Comparison of ENCODE assay signal across 24 mouse cellular contexts in the genomic region with DNA sequence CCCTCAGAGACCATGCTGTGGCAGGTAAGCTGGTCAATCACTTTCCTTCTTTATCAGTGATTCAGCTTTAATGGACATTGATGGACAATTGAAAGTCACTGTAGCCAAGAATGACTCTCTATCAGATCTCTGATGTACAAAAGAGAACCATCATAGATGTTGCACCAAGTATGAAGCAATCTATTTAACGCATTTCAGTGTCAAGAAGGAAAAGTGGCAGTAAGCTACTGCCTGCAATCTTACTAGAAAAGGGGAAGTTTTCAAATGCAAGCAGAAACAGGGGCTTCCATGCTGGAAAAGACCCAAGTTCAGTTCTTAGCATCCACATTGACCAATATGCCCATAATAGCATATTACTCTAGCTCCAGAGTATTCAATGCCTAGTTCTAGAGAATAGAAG.
DNase-seq lines count a peak whose midpoint lies in the region; ATAC-seq lines count a peak whose summit lies in the region.
"Had no signal": no experiment of that assay in that cellular context is flagged by ENCODE, and none has a peak within 500 bp of the region (broad histone marks: within the 10 kb centered on the region; RNA-seq: fewer than 3 reads in every experiment).

No protein-coding gene starts in this region.

- H3K36me3 ChIP-seq in hindbrain, embryonic 13.5 days: no peaks in the 10 kb centered on the region
- H3K36me3 ChIP-seq: embryonic facial prominence, embryonic 10.5 days; embryonic facial prominence, embryonic 12.5 days; G1E had no signal

- ATAC-seq in common myeloid progenitor, adult 5-6 weeks (replicated peaks; ENCODE audit: low read depth, poor library complexity, severe bottlenecking): peak; percentile 74
- peak; percentile 62 to 82; a peak in 3 of 4 replicates for ATAC-seq in hematopoietic stem cell, adult 5-6 weeks (replicated peaks in 1 of 2; ENCODE audit: insufficient read depth in 1 of 2, low FRiP score in 2 of 2, low TSS enrichment in 1 of 2, low read depth in 1 of 2, poor library complexity in 2 of 2, severe bottlenecking in 2 of 2)
- peak; percentile 99 for ATAC-seq in megakaryocyte progenitor cell, adult 5-6 weeks (replicated peaks; ENCODE audit: poor library complexity)
- ATAC-seq in hindbrain, embryonic 13.5 days (ENCODE audit: low FRiP score): no peak
- ATAC-seq: CD4-positive, CD25-positive, alpha-beta regulatory T cell, adult 4 months; forebrain, embryonic 13.5 days; forebrain, embryonic 16.5 days had no signal

- H3K9me3 ChIP-seq in hindbrain, embryonic 13.5 days: no peaks in the 10 kb centered on the region
- H3K9me3 ChIP-seq: embryonic facial prominence, embryonic 10.5 days; embryonic facial prominence, embryonic 12.5 days; forebrain, embryonic 13.5 days; G1E had no signal

- DNase-seq in 416B (ENCODE audit: low read depth) (peak; percentile 45), MN1 (ENCODE audit: low spot score) (no peak)
- DNase-seq in kidney, adult 11 months: no peak
- DNase-seq: adrenal gland, adult 2 months; adrenal gland, postnatal 10 days; adrenal gland, postnatal 25 days; B cell, adult 2 months; cerebellum, adult 11 months; cerebellum, adult 18-20 months; cerebellum, adult 8-10 months; cerebellum, adult 9-11 months; cerebellum, postnatal 14 days; cerebellum, postnatal 36 days had no signal

- no peak overlapping the region for H3K27ac ChIP-seq in hindbrain, embryonic 13.5 days
- H3K27ac ChIP-seq: embryonic facial prominence, embryonic 10.5 days; embryonic facial prominence, embryonic 12.5 days; forebrain, embryonic 13.5 days had no signal

- H3K4me2 ChIP-seq in hindbrain, embryonic 13.5 days: no peak overlapping the region
- H3K4me2 ChIP-seq: embryonic facial prominence, embryonic 12.5 days; forebrain, embryonic 13.5 days had no signal

- no peak overlapping the region for H3K9ac ChIP-seq in hindbrain, embryonic 13.5 days
- H3K9ac ChIP-seq: embryonic facial prominence, embryonic 12.5 days; forebrain, embryonic 13.5 days had no signal

- H3K4me1 ChIP-seq in hindbrain, embryonic 13.5 days (replicated peaks): no peaks in the 10 kb centered on the region
- H3K4me1 ChIP-seq: embryonic facial prominence, embryonic 10.5 days; embryonic facial prominence, embryonic 12.5 days; forebrain, embryonic 13.5 days had no signal

- H3K4me3 ChIP-seq in hindbrain, embryonic 13.5 days: no peak overlapping the region
- H3K4me3 ChIP-seq: embryonic facial prominence, embryonic 10.5 days; embryonic facial prominence, embryonic 12.5 days; forebrain, embryonic 13.5 days had no signal

- H3K27me3 ChIP-seq in hindbrain, embryonic 13.5 days: no peaks in the 10 kb centered on the region
- H3K27me3 ChIP-seq: CH12.LX; embryonic facial prominence, embryonic 12.5 days; forebrain, embryonic 13.5 days had no signal

- 96% methylated on average over 1 of the region's 1 CpGs for WGBS in hindbrain, embryonic 13.5 days
